Comparison of ENCODE assay signal across 14 mouse cellular contexts in genomic region chr2:30386913-30387312, GRCm38 (mm10).
"Had no signal": no experiment of that assay in that cellular context is flagged by ENCODE, and none has a peak within 500 bp of the region (broad histone marks: within the 10 kb centered on the region; RNA-seq: fewer than 3 reads in every experiment).

No protein-coding gene starts in this region.

- H3K27ac ChIP-seq: midbrain, embryonic 10.5 days; midbrain, embryonic 12.5 days; neural tube, embryonic 12.5 days; stomach, embryonic 15.5 days; stomach, postnatal 0 days had no signal

- H3K9me3 ChIP-seq: midbrain, embryonic 10.5 days; midbrain, embryonic 12.5 days; neural tube, embryonic 12.5 days; stomach, embryonic 15.5 days had no signal

- ATAC-seq: midbrain, embryonic 16.5 days had no signal

- H3K4me2 ChIP-seq: lung, embryonic 14.5 days; midbrain, embryonic 12.5 days; neural tube, embryonic 12.5 days; stomach, embryonic 15.5 days had no signal

- H3K27me3 ChIP-seq: midbrain, embryonic 12.5 days; neural tube, embryonic 12.5 days; stomach, embryonic 15.5 days had no signal

- H3K4me1 ChIP-seq: neural tube, embryonic 12.5 days had no signal

- H3K4me3 ChIP-seq: midbrain, embryonic 10.5 days; midbrain, embryonic 12.5 days; neural tube, embryonic 12.5 days; stomach, embryonic 15.5 days had no signal

- H3K9ac ChIP-seq: lung, embryonic 14.5 days; midbrain, embryonic 12.5 days; neural tube, embryonic 12.5 days; stomach, embryonic 15.5 days had no signal

- DNase-seq: lung, embryonic 14.5 days; lung, postnatal 14 days; lung, postnatal 4 days; midbrain, embryonic 14.5 days; right cerebral cortex, postnatal 14 days; thymus, adult 2 months; thymus, postnatal 25 days; thymus, postnatal 4 days had no signal
